Mouse (Mus musculus) CD4-positive naive resting alpha-beta T cell, adult 76 days (primary cell): ENCODE data around the gene Nedd1. TPM values are rescaled to one million over a fixed set of nuclear protein-coding genes. Genes with fewer than 3 reads are reported as not detected.

ENCODE experiments used
- total RNA-seq: library from RNA; stranded (reverse); gene quantifications from one replicate; pipeline ENCODE4 v1.2.4, GENCODE M21; 2023

Nedd1 gene
- total RNA-seq, result 10.6 TPM

GRCm38 (mm10) chr10:92721771-92722619 is at the start of gene Nedd1:
Nedd1 (minus strand) TSS chr10:92722420.

